Mouse (Mus musculus) liver, embryonic 14.5 days (tissue): ENCODE results near the gene Zfp866.

Experiments
- CTCF ChIP-seq: IDR thresholded peaks from 2 replicates; pipeline ENCODE4 v1.5.1; 2016; ENCODE audit warnings: antibody characterized with exemption, low read depth, control low read depth
- EP300 ChIP-seq: IDR thresholded peaks from 2 replicates; pipeline ENCODE4 v1.6.1; 2016; ENCODE audit warnings: antibody characterized with exemption, low read depth

DNA sequence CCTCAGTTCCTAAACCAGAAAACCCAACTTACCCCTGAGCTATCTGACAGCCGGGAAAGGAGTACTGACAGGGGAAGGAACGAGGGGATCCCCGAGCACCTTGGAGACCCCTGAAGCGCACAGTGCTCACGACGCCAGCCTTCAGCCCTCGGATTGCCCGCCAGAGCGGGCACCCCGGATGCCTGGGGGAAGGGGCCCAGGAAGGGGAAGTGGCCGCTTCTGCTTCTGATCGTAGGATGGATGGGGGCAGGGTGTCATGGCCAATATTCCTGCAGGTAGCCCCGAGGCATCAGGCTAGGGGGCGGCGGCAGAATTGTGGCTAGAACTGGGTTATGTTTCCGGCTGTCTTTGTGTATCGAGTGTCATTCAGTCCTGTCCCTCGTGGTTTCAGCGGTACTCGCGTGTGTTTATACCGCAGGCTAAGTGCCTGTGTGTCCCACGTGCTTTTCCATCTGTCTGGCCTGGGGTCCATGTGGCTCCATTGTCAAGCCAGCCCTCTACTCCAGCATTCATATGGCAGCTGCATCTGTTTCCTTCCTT is 18.0 kb upstream of the Zfp866 start:
- TF ChIP-seq CTCF (no peak), EP300 (no peak)
